Mouse (Mus musculus): ENCODE data around the gene Zrsr2. TPM values are rescaled to one million over a fixed set of nuclear protein-coding genes. Genes with fewer than 3 reads are reported as not detected.

Zrsr2 gene
- 10 to 100 TPM; 70.2 to 70.8 TPM for total RNA-seq (2023)

GRCm38 (mm10) chrX:163958467-163958875 is at the start of gene Zrsr2:
TSS of gene Zrsr2 (minus strand) at chrX:163958661.

GRCm38 (mm10) chrX:163908337-163909250 is 49.9 kb downstream of the Zrsr2 start, which contains the start of gene Ap1s2:
TSS of gene Ap1s2 (plus strand) at chrX:163909017.

Other genes starting within 250 kb of the Zrsr2 start
- gene Rnf138rt1, start 197.3 kb downstream of the Zrsr2 start, total RNA-seq (2023), result under 1 TPM in 1 of 2 experiments, not detected in 1; 0.47 TPM
- 10 to 100 TPM; 20.6 to 33.3 TPM for gene Ap1s2, start 49.6 kb downstream of the Zrsr2 start, total RNA-seq (2023)
- under 1 TPM in 1 of 2 experiments, not detected in 1; 0.27 TPM for gene Car5b, start 69.3 kb upstream of the Zrsr2 start, total RNA-seq (2023)
- 10 to 100 TPM; 14.0 to 14.3 TPM for gene Siah1b, start 117.8 kb upstream of the Zrsr2 start, total RNA-seq (2023)
- not detected for gene Cltrn, start 130.2 kb upstream of the Zrsr2 start, total RNA-seq (2023)
- not detected for gene Ace2, start 180.7 kb upstream of the Zrsr2 start, total RNA-seq (2023)

All from B cell, adult 67 days (primary cell).